Mouse (Mus musculus) hindbrain, embryonic 11.5 days (tissue): ENCODE results near the gene Mtmr4. TPM values are rescaled to one million over a fixed set of nuclear protein-coding genes. Genes with fewer than 3 reads are reported as not detected.

ENCODE experiments used
- ATAC-seq: fragments of 200-750 bp; cut with Nextera tagmentation; 2 replicates; pipeline ENCODE4 v1.8.0; 2017; ENCODE audit warnings: mild to moderate bottlenecking, moderate TSS enrichment, moderate library complexity; ENCODE audit not compliant: low FRiP score
- DNase-seq: peaks from one replicate; pipeline ENCODE4 v3.0.0-alpha.2; 2015; ENCODE audit warnings: low spot score
- H3K27ac ChIP-seq: fragments of 300-500 bp; sonication (generic); 2 replicates; pipeline ENCODE4 v1.5.1; 2014; ENCODE audit warnings: mild to moderate bottlenecking, low read depth, low read length
- H3K27me3 ChIP-seq: fragments of 300-500 bp; sonication (generic); 2 replicates; pipeline ENCODE4 v1.6.1; 2014; ENCODE audit warnings: mild to moderate bottlenecking, low read length, moderate library complexity, mixed read lengths; ENCODE audit not compliant: control insufficient read depth, insufficient read depth
- H3K36me3 ChIP-seq: fragments of 300-500 bp; sonication (generic); 2 replicates; pipeline ENCODE4 v1.6.1; 2014; ENCODE audit warnings: mild to moderate bottlenecking, low read length, moderate library complexity, mixed read lengths; ENCODE audit not compliant: control insufficient read depth, insufficient read depth
- H3K4me1 ChIP-seq: fragments of 300-500 bp; sonication (generic); replicated peaks from 2 replicates; pipeline ENCODE4 v1.6.1; 2014; ENCODE audit warnings: low read length, mixed read lengths; ENCODE audit not compliant: control insufficient read depth, insufficient read depth
- H3K4me2 ChIP-seq: fragments of 300-500 bp; sonication (generic); replicated peaks from 2 replicates; pipeline ENCODE4 v1.6.1; 2014; ENCODE audit warnings: mild to moderate bottlenecking, low read depth, low read length
- H3K4me3 ChIP-seq: fragments of 300-500 bp; sonication (generic); 2 replicates; pipeline ENCODE4 v1.5.1; 2014; ENCODE audit warnings: low read depth, low read length
- H3K9ac ChIP-seq: fragments of 300-500 bp; sonication (generic); 2 replicates; pipeline ENCODE4 v1.6.1; 2014; ENCODE audit warnings: low read depth, low read length
- H3K9me3 ChIP-seq: fragments of 300-500 bp; sonication (generic); 2 replicates; pipeline ENCODE4 v1.6.1; 2016; ENCODE audit warnings: low read length; ENCODE audit not compliant: control insufficient read depth
- WGBS: fragments of 180-500 bp; shearing (Covaris S2); extraction: QIAGEN DNeasy Blood & Tissue Kit; methylation state at CpG from one replicate; pipeline ENCODE4 v1.1.7; 2014; 5-methylcytosine and 5-hydroxymethylcytosine counted together
- polyA plus RNA-seq: library from polyadenylated mRNA; unstranded; fragments of >200 nt; fragmentation: Nextera tagmentation; extraction: Ambion mirVana; gene quantifications from 2 replicates; pipeline ENCODE4 v1.2.1, GENCODE M21; 2014

The Mtmr4 gene
- polyA plus RNA-seq, 1 experiment from 2014 or later: 63.2 TPM

DNA sequence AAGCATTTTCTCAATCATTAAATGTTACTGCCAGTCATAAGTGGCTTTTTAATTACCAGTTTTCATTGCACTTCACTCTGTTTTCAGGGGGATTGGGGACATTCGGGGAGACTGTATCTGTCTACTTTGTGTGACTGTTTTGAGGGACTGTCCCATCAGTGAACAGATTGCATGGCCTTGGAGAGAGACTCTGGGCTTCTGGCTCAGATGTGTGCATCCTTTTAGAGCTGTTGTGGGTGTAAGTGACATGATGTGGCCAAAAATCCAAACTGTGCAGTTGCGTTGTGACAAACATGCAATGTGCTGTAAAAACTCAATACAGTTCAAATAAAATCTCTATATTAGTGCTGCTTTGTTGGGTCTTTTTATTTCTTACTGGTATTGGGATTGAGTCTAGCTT is 24.0 kb downstream of the Mtmr4 start:
- Histone ChIP-seq H3K4me1 (no peaks in the 10 kb centered on the region), H3K9me3 (no peaks in the 10 kb centered on the region), H3K27me3 (no peaks in the 10 kb centered on the region), H3K4me2 (no peak overlapping the region), H3K36me3 (peaks cover 41% of the 10 kb centered on the region), H3K4me3 (no peak overlapping the region), H3K27ac (no peak overlapping the region), H3K9ac (no peak overlapping the region)
- 96% methylated on average over 2 of the region's 2 CpGs for WGBS
- DNase-seq: no peak
- ATAC-seq: no peak

GRCm38 (mm10) chr11:87616790-87617474 is 25.0 kb downstream of the Mtmr4 start, which contains the start of gene Hsf5:
Hsf5 (plus strand) TSS chr11:87617164.
- Histone ChIP-seq H3K4me2 (no peak within 1 kb of the TSS), H3K9ac (no peak within 1 kb of the TSS), H3K36me3 (peaks cover 36% of the 10 kb centered on the region), H3K4me1 (no peaks in the 10 kb centered on the region), H3K27me3 (no peaks in the 10 kb centered on the region), H3K9me3 (no peaks in the 10 kb centered on the region), H3K4me3 (no peak within 1 kb of the TSS), H3K27ac (no peak within 1 kb of the TSS)
- DNase-seq (no peak), ATAC-seq (no peak)
- WGBS: 88% methylated on average over 51 of the region's 69 CpGs

DNA sequence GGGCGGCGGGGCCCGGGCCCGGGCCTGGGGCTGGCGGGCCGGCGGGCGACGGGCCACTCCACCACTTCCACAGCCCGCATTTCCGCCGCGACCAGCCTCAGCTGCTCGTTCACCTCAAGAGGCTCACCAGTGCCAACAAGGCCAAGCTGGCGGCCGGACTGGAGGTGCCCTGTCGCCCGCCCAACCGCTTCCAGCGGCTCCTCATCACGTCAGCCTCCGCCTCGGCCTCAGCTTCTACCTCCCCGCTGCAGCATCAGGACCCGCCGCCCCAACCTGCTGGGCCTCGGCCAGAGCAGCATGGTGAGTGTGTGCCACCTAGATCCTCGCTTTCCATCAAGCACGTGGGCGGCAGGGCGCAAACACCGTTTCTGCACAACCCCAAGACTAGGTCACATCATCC is 25.6 kb downstream of the Mtmr4 start:
- ATAC-seq (no peak), DNase-seq (no peak)
- no peak overlapping the region for H3K9ac ChIP-seq
- no peaks in the 10 kb centered on the region for H3K4me1 ChIP-seq
- H3K27me3 ChIP-seq: no peaks in the 10 kb centered on the region
- peaks cover 32% of the 10 kb centered on the region for H3K36me3 ChIP-seq
- no peak overlapping the region for H3K27ac ChIP-seq
- 95% methylated on average over 19 of the region's 32 CpGs for WGBS
- no peak overlapping the region for H3K4me2 ChIP-seq
- H3K9me3 ChIP-seq: no peaks in the 10 kb centered on the region
- no peak overlapping the region for H3K4me3 ChIP-seq

- Histone ChIP-seq H3K9me3 (no peaks in the 10 kb centered on the region), H3K36me3 (0 out of 2 replicates have a peak, but pooled peaks cover 2% of the 10 kb centered on the region), H3K4me2 (no peak overlapping the region), H3K27ac (no peak overlapping the region), H3K4me3 (no peak overlapping the region), H3K4me1 (no peaks in the 10 kb centered on the region), H3K9ac (no peak overlapping the region), H3K27me3 (no peaks in the 10 kb centered on the region)
- DNase-seq (no peak), ATAC-seq (no peak)
- WGBS: 82% methylated on average over 4 of the region's 4 CpGs
These were observed 31.2 kb downstream of the Mtmr4 start for GRCm38 (mm10) chr11:87623160-87623559.

DNA sequence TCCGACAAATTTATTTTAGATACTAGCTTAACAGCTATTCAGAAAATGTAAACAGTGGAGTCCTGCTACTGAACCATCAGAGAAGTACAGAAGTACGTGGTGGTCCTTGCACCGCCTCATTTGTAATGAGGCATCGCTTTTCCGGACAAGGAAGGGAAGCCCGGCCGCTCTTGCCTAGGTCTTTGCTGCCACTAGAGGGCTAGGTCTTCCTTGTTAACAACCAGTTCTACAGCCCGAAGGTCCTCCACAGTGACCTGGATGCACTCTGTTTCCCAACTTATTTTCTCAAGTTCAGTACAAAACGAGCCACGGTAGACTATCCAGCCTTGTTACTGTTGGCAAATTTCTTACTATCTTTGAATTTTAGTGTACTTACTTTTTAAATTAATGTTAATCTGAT is 37.9 kb downstream of the Mtmr4 start:
- H3K27me3 ChIP-seq: no peaks in the 10 kb centered on the region
- no peaks in the 10 kb centered on the region for H3K36me3 ChIP-seq
- DNase-seq: peak; percentile 64
- H3K4me2 ChIP-seq: no peak overlapping the region
- no peaks in the 10 kb centered on the region for H3K9me3 ChIP-seq
- H3K27ac ChIP-seq: no peak overlapping the region
- H3K4me3 ChIP-seq: no peak overlapping the region
- H3K9ac ChIP-seq: no peak overlapping the region
- no peaks in the 10 kb centered on the region for H3K4me1 ChIP-seq
- ATAC-seq: no peak
- 35% methylated on average over 10 of the region's 10 CpGs for WGBS

GRCm38 (mm10) chr11:87638793-87639192 is 46.8 kb downstream of the Mtmr4 start:
- Histone ChIP-seq H3K4me3 (peak overlapping the region; percentile 34), H3K9me3 (no peaks in the 10 kb centered on the region), H3K4me2 (peak overlapping the region; percentile 76), H3K4me1 (0 out of 2 replicates have a peak, but pooled peaks cover 3% of the 10 kb centered on the region), H3K27me3 (no peaks in the 10 kb centered on the region), H3K27ac (no peak overlapping the region), H3K36me3 (no peaks in the 10 kb centered on the region), H3K9ac (peak overlapping the region; percentile 75)
- ATAC-seq (no peak), DNase-seq (no peak)
- WGBS: 20% methylated on average over 2 of the region's 2 CpGs

DNA sequence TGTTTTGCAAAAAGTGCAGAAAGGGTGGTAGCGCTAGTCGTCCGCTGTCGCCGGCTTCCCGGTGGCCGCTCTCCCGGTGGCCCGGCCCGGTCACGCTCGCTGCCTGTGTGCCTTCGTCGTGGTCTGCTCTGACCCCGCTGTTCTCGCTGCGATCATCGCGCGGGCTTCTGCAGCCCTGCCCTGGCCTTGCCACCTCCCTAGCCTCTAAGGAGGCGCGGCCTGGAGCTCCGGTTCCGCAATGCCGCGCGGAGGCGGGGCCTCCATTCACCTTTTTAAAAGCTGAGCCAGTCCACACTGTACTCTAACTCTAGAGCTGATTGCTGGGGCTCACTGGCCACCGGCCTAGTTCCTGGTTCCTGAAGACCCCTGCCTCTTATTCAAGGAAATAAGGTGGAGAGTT is 47.2 kb downstream of the Mtmr4 start:
- DNase-seq (peak; percentile 66), ATAC-seq (peak; percentile 35)
- under 1% methylated on average over 29 of the region's 29 CpGs for WGBS
- Histone ChIP-seq H3K36me3 (no peaks in the 10 kb centered on the region), H3K9ac (peak overlapping the region; percentile 75), H3K4me2 (peak overlapping the region; percentile 76), H3K27me3 (no peaks in the 10 kb centered on the region), H3K27ac (no peak overlapping the region), H3K9me3 (no peaks in the 10 kb centered on the region), H3K4me1 (0 out of 2 replicates have a peak, but pooled peaks cover 3% of the 10 kb centered on the region), H3K4me3 (peak overlapping the region; percentile 34)

GRCm38 (mm10) chr11:87642865-87643264 is 50.9 kb downstream of the Mtmr4 start:
- Histone ChIP-seq H3K36me3 (no peaks in the 10 kb centered on the region), H3K4me3 (no peak overlapping the region), H3K4me2 (no peak overlapping the region), H3K4me1 (0 out of 2 replicates have a peak, but pooled peaks cover 3% of the 10 kb centered on the region), H3K27ac (no peak overlapping the region), H3K9me3 (no peaks in the 10 kb centered on the region), H3K9ac (no peak overlapping the region), H3K27me3 (no peaks in the 10 kb centered on the region)
- ATAC-seq: no peak
- DNase-seq: no peak

DNA sequence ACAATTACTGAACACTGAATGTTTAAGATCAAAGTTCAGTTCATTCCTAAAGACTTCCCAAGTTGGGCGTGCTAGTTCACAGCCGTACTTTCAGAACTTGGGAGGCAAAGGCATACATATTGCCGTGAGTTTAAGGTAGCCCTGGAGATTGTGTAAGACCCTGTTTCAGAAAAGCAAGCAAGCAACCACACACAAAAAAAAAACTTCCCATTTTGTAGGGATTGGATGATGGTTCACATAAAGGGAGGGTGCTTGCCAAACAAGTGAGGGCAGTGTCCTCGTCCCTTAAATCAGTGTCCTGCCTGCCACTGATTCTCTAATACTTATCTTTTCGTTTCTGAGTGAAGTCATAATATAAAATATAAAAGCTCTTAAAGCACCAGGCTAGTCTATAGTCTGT is 62.7 kb downstream of the Mtmr4 start:
- 82% methylated on average over 5 of the region's 5 CpGs for WGBS
- DNase-seq (no peak), ATAC-seq (no peak)
- Histone ChIP-seq H3K4me1 (no peaks in the 10 kb centered on the region), H3K9me3 (no peaks in the 10 kb centered on the region), H3K4me3 (no peak overlapping the region), H3K9ac (no peak overlapping the region), H3K4me2 (no peak overlapping the region), H3K27me3 (no peaks in the 10 kb centered on the region), H3K36me3 (no peaks in the 10 kb centered on the region), H3K27ac (no peak overlapping the region)
